Mouse (Mus musculus) cerebellum, adult 11 months (tissue): ENCODE data around the gene Fhl3.
A peak's percentile ranks its signal among the peaks of the same experiment; 100 is the strongest.
"Not testable (repeated sequence)": the region's sequence is repeated elsewhere in the genome, so short reads cannot be mapped to it uniquely, and the experiment has no call there.

Experiments
- DNase-seq: peaks from one replicate; pipeline ENCODE4 v3.0.0; 2022

Fhl3 gene

GRCm38 (mm10) chr4:124710776-124711291 is 10.3 kb downstream of the Fhl3 start:
- no peak for DNase-seq

GRCm38 (mm10) chr4:124712618-124713017 is 12.1 kb downstream of the Fhl3 start:
- DNase-seq: no peak

GRCm38 (mm10) chr4:124713850-124714249 is 13.3 kb downstream of the Fhl3 start:
- DNase-seq: not testable (repeated sequence)

GRCm38 (mm10) chr4:124714545-124715481 is 14.3 kb downstream of the Fhl3 start, which contains the start of gene Sf3a3:
TSS of gene Sf3a3 (plus strand) at chr4:124714776.
- peak; percentile 93 for DNase-seq

- no peak for DNase-seq
These were observed 18.6 kb downstream of the Fhl3 start for GRCm38 (mm10) chr4:124719101-124719500.

- DNase-seq: no peak
These were observed 25.6 kb downstream of the Fhl3 start for GRCm38 (mm10) chr4:124726121-124726520.

GRCm38 (mm10) chr4:124736952-124737351 is 36.5 kb downstream of the Fhl3 start:
- no peak for DNase-seq

GRCm38 (mm10) chr4:124737486-124737885 is 37.0 kb downstream of the Fhl3 start:
- DNase-seq: no peak

- DNase-seq: no peak
These were observed 37.5 kb downstream of the Fhl3 start for GRCm38 (mm10) chr4:124738013-124738412.

- no peak for DNase-seq
These were observed 38.3 kb downstream of the Fhl3 start for GRCm38 (mm10) chr4:124738783-124739182.

GRCm38 (mm10) chr4:124741376-124742343 is 41.2 kb downstream of the Fhl3 start, which contains the start of gene Inpp5b:
TSS of gene Inpp5b (plus strand) at chr4:124741850.
- peak; percentile 74 for DNase-seq

GRCm38 (mm10) chr4:124742839-124743238 is 42.3 kb downstream of the Fhl3 start:
- no peak for DNase-seq

GRCm38 (mm10) chr4:124746577-124746976 is 46.1 kb downstream of the Fhl3 start:
- DNase-seq: no peak

GRCm38 (mm10) chr4:124747851-124748250 is 47.4 kb downstream of the Fhl3 start:
- DNase-seq: no peak

- peak; percentile 97 for DNase-seq
These were observed 51.1 kb downstream of the Fhl3 start for GRCm38 (mm10) chr4:124751300-124752250.

- DNase-seq: no peak
These were observed 52.0 kb downstream of the Fhl3 start for GRCm38 (mm10) chr4:124752281-124753199.

GRCm38 (mm10) chr4:124755526-124755925 is 55.0 kb downstream of the Fhl3 start:
- DNase-seq: no peak
